Mouse (Mus musculus): ENCODE measurements at regions not wholly inside any gene's neighbourhood (a gene's known extent, or its start where the extent isn't known, plus 50 kb on each side); places are given as distances from the start of the nearest gene placed in this dataset.

DNA sequence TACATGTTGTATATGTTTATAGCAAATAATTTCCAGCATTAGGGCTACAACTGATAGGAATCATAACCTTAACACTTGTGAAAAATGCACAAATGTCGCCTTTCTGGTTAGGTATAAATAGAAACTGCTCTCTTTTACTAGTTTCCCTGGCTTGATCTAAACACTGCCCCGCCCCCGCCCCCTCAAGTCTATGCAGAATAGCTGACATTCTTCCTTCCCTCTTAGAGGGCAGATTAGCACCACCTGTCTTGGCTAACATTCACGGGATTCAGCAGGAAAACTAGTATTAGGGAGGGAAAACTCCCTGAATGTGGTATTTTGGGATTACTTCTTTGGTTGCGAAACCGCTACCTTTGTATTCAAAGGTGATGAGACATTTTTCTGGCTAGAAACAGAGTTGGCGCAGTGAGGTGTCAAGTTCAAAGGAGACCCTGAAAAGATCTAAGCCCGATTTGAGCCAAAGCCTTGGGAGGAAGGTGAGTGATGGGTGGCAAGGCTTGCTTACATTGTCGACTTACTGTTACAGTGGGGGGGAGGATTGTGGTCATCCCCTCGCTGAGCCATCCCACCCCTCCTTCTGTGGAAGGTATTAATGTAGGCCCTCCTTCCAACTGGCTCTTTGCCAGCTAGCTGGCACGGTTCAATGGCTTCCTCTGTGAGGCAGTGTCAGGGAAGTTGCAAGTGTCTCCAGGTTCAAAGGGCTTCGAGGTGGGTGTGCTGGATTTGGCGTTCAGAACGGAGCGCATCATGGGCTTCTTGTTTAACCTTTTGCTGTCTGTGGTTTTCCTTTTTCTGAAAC, 209.8 kb upstream of the Nr2f2 start:
- no peak for DNase-seq (ENCODE audit: low read depth, low spot score)

DNA sequence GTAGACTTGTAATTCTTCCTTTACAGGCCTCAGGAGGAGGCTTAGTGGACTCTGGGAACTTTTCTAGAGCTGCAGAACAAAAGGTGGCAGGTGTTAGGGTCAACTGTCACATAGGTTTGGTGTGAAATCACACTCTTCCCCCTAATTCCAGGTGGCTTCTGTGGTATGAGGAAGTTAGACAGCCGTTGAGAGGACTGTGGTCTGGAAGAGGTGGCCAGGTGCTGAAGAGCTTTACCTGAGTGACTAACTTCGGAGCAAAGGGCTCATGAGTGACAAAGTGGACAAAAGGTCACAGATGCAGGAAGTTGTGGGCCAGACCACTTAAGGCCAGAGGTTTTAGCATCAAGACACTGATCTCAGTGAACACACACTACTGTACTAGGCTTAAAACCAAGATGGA, 209.1 kb upstream of the Nr2f2 start:
- DNase-seq (ENCODE audit: low read depth, low spot score), result no peak

DNA sequence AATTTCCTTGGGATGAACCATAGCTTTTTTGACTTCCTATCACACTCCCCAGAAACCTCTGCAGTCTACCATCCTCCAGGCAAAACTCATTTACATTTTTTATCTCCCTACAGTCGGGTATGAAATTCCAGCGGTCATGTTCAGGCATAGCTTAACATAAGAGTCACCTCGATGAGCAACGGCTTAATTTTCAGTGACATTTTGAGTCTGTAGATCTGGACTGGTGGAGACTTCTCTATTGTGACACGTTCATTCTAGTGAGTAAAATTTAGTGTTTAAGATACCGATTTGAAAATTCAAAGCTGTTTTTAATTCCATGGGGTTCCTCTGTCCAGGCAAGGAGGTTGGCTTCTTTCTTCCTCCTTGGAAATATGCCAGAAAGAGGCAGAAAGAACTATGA, 207.7 kb upstream of the Nr2f2 start:
- no peak for DNase-seq (ENCODE audit: low read depth, low spot score)

DNA sequence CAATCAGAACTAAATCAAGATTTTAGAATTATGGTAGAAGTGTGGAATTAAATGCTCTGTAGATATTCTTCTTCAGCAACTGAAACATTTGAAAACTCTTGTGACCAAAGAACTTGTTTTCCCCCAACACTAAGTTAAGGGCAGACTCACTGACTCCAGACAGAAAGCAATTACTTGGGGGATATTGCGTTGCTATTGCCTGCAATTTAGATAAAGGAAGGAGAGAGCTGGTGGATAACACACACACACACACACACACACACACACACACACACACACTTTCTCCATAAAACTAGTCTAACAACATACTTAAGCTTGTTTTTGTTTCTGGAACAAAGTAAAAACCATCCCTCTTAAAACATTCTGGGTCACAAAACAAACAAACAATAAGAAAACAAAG, 198.5 kb upstream of the Nr2f2 start:
- DNase-seq (ENCODE audit: low read depth, low spot score), result no peak

DNA sequence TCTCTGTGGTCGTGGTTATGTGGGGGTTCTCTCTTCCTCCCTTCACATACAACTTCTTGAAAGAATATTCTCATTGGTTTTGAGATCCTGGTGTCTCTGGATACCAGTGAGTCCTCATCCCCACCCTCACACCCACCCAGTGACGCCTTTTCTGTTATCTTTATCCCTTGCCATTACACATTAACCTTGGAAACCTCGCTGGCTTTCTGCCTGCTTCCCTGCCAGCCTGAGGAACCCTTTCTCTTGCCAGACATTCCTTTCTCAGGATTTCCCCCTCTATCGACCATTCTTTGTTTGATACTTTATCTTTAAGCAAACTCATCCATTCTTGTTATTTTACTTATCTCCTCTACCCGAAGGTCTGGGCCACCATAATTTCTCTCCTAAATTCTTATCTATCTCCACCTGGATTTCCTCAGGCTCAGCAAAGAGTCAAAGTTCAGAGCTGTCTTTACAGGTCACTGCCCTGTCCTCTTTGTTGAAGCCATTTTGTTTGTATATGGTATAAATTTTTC, 182.5 kb upstream of the Nr2f2 start:
- DNase-seq (ENCODE audit: low read depth, low spot score), result no peak

DNA sequence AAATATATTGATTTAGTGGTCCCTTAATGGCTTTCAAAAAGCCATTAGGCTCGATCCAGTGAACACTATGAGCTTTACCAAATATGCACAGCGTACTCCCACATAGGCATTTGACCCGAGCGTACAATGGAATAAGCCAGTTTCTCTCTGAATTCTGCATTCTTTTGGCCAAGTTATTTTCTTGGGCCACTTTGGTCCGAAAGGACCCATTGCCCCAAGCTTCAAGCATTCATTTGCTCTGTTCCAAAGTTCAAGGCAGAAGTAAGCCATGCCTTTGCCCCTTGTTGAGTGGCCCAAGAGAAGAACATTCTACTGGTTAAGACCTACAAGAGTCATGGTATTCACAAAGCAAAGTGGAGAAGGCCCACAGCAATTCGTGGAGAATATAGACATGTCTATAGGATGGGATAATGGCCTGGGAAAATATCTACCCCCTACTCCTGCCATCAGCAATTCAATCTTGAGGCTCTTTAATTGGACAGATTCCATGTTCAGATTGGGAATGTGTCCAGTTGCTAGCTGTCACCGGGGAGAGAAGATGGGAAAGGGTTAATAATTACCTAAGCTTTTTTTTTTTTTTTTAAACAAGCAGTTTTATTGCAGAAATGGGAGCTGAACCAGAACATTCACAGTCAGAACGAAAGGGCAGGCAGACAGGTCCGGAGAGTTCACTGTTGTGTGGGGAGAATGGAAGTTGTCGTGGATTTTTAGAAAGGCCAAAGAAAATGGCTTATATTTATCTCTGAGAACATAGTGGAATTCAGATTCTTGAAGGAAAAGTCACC, 175.5 kb upstream of the Nr2f2 start:
- DNase-seq (ENCODE audit: low read depth, low spot score), result no peak

DNA sequence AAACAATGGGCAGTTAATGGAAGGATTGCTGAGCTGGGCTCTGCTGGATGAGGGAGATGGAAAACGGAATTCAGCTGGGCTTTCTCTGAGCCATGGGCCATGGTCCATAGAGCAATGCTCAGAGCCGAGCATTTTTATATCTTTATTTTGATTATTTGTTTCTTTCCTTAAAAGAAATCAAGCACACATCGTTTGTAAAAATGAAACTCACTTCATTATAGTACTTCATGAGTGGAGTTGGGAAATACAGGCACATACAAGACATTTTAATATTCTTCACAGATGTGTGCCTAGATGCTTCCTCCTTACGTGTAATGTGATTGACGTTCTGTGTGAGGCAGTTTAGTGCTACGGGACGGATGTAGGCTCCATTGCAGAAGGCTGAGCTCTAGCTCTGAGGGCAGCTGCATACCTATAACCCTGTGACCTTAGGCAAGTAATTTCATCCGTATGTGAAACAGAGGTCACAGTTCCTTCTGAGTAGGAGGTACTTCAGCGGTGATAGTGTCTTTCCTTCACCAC, 172.6 kb upstream of the Nr2f2 start:
- no peak for DNase-seq (ENCODE audit: low read depth, low spot score)

DNA sequence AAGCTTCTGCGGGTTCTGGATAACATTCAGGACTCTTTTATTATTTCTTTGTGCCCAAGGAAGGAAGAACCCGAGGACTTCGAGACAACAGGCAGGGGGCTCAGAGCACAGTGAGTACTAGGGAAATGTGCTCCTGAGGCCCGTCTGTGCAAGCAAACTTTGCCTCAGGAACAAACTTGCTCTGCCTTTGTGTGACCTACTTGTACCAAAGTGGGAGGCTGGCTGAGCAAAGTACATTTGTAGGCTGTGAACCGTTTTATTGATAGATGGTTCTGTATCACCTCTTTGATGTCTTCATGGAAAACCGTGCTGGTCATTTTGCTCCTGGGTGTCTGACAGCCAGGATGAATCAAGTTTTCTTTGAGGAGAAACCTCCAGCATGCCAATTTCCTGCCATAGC, 169.5 kb upstream of the Nr2f2 start:
- no peak for DNase-seq (ENCODE audit: low read depth, low spot score)

DNA sequence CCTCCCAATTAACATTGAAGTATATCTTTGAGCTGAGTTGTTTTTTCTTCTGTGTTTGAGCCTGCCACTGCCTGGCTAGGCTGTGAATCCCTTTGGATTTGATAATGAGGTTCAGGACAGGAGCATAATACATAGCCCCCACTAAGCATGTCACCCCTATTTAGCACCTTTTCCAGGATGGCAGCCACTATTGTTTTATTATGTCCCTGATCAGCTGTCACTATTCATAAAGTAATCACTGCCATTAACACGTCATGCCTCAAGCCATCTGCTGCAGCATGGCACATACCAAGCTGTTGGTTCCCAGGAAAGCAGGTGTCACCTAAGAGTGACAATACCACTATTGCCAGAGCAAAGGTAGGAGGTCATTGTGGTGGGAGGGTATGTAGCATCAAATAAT, 167.0 kb upstream of the Nr2f2 start:
- DNase-seq (ENCODE audit: low read depth, low spot score), result no peak

DNA sequence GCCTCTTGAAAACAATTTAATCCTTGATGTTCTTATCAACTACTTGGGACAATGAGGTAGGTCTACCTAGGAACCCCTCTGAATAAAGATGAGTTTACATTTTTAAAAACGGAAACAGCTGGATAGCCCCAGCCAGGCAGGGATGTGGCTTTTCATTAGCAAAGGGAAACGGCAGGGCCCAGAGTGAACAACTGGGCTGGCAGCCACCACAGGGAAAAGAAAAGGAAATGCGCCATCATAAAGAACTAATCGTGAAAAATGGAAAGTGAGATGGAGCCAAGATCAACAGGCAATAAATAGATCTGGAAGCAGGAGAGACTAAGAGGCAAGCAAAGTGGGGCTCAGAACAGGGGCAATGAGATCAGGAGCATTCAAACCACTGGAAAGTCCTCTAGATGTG, 161.4 kb upstream of the Nr2f2 start:
- no peak for DNase-seq (ENCODE audit: low read depth, low spot score)

DNA sequence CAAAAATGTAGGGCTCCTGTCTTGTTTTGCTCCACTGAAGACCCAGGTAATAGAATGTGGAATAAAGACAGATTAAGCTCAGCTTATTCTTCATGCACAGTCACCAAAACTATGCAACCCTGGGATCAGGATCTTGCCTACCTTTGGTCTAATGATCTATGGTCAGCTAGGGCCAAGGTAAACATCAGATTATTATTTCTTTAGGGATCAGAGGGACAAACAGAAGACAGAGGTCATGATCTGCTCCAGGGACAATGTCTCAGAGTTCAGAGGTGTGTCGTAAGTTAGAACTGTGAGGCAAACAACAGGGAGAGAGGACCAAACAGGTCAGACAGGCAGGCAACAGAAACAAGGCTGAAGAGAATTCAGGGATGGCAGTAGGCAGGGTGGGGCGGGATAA, 158.8 kb upstream of the Nr2f2 start:
- no peak for DNase-seq (ENCODE audit: low read depth, low spot score)

DNA sequence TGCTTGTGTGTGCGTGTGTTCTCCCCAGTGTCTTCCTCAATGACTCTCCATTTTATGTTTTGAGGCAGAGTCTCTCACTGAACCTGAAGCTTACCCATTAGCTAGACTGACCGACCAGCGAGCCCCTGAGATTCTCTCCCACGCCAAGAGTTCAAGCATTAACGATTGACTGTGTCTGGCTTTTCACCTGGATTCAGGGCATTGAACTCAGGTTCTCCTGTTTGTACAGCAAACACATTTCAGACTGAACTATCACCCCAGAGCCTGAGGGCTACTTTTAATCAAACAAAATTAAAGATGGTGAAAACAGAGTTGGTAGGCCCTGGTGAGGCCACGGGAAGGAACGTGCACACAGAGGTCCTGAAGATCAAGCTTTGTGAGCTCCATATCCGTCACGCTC, 158.2 kb upstream of the Nr2f2 start:
- DNase-seq (ENCODE audit: low read depth, low spot score), result no peak

DNA sequence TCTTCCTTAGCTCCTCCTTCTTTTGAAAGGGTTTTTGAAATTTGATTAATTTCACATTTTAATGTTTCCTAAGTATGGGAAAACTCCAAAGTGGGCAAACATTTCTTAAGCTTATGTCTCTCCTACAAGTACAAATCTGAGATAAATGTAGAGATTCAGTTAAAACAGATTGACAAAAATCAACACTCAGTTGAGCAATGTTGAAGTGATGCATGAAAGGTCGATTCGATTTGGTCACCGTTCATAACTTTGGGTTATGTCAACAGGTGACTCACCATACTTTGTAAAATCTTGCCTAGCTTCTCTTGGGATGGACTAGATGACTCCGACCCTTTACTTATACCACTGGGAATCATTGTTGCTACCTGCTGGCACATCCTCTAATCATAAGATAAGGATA, 157.7 kb upstream of the Nr2f2 start:
- DNase-seq (ENCODE audit: low read depth, low spot score), result no peak

DNA sequence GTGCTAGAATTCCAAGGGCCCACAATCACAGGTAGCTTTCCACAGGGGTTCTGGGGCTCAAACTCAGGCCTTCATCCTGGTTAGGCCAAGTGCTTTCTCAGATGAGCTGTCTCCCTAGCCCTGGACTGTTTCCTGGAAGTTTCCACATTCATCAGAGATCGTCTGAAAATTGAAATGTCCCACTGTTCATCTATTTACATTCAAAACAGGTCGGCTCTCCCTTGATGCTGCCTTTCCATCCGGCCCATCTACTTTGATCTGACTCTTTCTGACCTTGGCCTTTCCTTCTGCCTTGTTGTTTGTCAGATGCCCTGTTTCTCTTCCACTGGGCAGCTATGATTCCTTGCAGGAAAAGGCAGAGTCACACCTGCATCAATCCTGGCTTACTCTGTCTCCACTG, 150.2 kb upstream of the Nr2f2 start:
- DNase-seq (ENCODE audit: low read depth, low spot score), result no peak

DNA sequence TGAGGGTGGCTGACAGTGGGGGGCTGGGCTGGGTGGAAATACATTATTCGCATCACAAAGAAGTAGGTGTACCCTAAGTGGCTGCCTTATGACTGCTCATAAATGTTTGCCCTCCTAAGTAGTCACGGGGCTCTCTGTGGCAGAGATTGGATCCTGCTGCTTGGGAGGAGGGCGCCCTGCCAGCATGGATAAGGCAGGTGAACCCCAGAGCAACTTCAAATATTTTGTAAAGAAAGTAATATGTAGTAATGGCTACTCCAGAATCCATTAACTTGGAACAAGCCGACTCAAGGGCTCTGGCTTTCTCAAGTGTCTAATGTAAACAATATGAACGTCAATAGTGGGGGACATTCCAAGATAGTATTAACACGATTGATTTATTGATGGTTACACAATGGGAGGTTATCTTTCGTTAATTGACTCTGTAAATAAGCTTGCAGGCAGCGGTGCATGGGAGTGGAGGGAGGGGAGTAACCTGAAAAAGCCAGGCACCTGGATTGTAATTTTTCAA, 148.9 kb upstream of the Nr2f2 start:
- no peak for DNase-seq (ENCODE audit: low read depth, low spot score)

DNA sequence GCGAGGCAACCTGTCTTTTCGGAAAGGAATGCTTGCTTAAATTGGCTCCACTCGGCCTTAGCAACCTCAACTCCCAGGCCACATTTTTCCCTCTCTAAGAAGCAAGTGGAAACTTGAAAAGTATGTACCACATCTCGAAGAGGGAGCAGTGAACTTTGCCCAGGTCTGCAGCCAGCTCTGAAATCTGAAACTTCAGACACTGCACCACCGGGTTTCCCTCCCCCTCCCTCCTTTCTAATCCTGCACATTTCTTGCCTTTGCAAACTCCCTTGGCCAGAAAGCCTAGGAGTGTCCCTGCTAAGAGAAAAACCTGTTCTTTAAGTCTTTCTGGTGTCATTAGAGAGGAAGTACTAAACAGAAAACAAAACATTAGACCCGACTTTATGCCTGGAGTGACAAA, 148.1 kb upstream of the Nr2f2 start:
- DNase-seq (ENCODE audit: low read depth, low spot score), result no peak

DNA sequence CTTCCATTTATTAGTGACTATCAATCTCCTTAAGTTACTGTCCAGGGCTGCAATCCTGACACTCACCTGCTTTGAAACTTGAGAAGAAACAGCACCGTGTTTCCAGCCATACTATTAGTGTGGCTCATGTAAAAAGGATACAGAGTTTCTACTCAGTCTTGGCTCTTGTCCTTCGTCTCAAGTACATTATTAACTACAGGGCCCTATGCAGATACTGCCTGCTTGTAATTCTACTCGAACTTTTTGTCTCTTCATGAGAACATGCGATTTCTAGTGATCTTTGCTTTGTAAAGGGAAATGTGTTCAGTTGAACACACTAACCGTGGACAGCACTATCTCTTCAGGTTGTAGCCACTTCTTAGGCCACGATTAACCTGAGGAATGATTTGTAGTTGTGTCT, 145.8 kb upstream of the Nr2f2 start:
- no peak for DNase-seq (ENCODE audit: low read depth, low spot score)

DNA sequence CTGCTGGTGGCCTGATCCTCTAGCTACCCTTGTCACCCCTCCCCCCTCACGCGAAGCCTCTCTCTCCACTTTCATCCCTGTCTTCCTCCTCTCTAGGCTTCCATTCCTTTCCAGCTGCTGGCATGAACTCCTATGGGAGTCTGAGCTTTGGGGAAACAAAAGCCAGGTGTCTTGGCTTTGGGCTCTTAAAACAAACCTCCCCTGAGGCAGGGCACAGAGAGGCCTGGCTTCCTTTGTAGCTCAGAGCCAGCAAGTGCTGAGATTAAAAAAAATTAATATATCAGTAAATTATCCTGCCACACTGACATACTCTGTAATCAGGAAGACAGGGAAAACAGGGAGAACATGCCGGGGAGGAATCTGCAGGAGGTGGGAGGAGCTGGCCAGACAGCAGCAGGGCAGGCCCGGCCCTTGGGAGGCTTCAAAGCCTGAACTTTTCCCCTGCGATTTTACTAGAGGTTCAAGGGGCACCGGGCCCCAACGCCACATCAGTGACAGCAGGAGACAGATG, 139.2 kb upstream of the Nr2f2 start:
- DNase-seq (ENCODE audit: low read depth, low spot score), result no peak

DNA sequence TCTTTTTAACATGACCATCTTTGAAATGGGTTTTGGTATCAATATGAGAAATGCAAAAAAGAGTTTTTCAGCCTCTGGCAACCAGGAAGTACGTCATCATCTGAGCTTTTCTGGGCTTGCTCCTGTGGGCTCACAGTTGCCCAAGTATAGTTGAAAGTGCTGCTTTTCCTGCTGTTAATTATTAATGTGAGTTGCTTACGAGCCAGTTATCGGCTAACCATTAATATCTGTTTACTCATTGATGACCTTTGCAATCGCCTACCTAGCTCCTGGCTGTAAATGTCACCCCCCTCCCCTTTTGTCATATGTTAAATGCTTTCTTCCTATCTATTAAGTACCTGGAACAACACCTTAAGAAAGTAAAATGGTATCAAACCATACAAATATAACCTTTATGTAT, 135.3 kb upstream of the Nr2f2 start:
- no peak for DNase-seq (ENCODE audit: low read depth, low spot score)

DNA sequence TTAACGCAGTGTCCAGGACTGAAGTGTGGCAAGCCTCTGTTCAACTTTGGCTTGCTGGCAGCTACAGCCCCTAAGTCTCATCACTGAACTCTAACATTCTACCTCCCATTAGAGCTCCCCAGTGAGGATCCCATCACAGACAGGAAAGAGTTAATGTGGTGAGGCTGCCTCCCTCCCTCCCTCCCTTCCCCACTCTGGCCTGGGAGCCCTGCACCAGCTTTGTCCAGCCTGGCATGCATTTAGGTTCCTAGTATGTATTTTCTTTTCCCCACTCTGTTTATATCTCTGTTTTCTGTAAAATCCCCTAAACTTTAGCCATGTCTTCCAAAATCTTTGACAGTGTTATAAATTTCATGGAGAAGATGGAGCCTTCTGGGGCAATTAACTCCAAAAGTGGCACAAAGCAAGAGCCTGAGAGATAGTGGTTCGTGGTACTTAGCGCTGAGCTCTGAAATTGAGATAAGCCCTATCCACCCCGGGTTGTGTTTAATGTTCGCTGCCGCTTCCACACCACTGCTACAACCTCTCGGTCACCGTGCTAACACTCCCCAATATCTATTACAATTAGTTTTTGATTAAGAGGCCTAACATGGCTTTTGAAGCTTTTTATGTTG, 130.1 kb upstream of the Nr2f2 start:
- DNase-seq (ENCODE audit: low read depth, low spot score), result no peak

DNA sequence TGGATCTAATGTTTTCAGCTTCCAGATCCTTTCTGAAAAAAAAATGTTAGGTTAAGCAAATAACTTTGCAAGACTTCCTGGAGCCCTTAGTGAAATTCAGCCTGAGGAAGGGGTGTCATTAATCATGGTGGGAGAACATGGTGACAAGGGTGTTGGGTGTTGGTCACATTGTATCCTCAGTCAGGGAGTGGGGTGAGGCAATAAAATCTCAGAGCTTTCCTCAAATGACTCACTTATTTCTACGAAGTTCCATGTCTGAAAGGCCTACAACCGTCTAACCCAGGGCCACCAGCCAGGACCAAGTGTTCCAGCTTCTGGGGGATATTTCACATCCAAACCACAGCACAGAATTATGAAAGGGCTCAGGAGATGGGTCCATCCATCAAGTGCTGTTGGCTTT, 117.7 kb upstream of the Nr2f2 start:
- no peak for DNase-seq (ENCODE audit: low read depth, low spot score)

DNA sequence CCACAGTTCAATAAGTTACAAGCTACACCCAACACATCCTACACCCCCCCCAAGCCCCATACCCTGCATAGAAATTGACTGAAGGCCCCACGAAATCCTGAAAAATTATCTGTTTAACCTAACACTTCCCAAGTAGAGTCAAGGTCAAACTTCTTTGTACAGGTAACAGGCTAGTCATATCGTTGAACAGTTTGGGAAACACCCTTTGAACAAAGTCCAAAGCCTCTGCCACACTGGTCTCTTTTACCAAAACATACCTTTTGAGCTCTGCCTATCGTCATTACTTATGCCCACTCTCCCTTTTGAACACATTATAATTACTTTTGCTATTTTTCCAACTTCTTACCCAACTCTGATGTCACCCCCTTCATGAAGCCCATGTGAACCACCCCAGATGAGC, 117.0 kb upstream of the Nr2f2 start:
- no peak for DNase-seq (ENCODE audit: low read depth, low spot score)
